Comparison of ENCODE assay signal across 8 mouse cellular contexts in genomic region chr2:30441518-30442497, GRCm38 (mm10). TPM values are rescaled to one million over a fixed set of nuclear protein-coding genes. Genes with fewer than 3 reads are reported as not detected.
DNase-seq lines count a peak whose midpoint lies in the region; ATAC-seq and TF ChIP-seq lines count a peak whose summit lies in the region.

No protein-coding gene starts in this region.

- no peaks in the 10 kb centered on the region for H3K27me3 ChIP-seq in embryonic facial prominence, embryonic 12.5 days
- H3K27me3 ChIP-seq in kidney, adult 2 months (replicated peaks; ENCODE audit: control insufficient read depth, insufficient read depth, low read length), result no peaks in the 10 kb centered on the region
- no peaks in the 10 kb centered on the region for H3K27me3 ChIP-seq in limb, embryonic 13.5 days
- no peaks in the 10 kb centered on the region for H3K27me3 ChIP-seq in midbrain, embryonic 15.5 days (replicated peaks)

- WGBS in embryonic facial prominence, embryonic 12.5 days, result 1% methylated on average over 15 of the region's 15 CpGs
- 7% methylated on average over 15 of the region's 15 CpGs for WGBS in kidney, adult 2 months
- 1% methylated on average over 15 of the region's 15 CpGs for WGBS in limb, embryonic 13.5 days
- 3% methylated on average over 15 of the region's 15 CpGs for whole genome bisulfite sequencing in midbrain, embryonic 15.5 days

- peak overlapping the region; percentile 100 for H3K27ac ChIP-seq in embryonic facial prominence, embryonic 12.5 days
- H3K27ac ChIP-seq in kidney, adult 2 months (ENCODE audit: insufficient read depth, low read depth, low read length), result peak overlapping the region; percentile 97
- H3K27ac ChIP-seq in limb, embryonic 13.5 days, result peak overlapping the region; percentile 99
- peak overlapping the region; percentile 83 for H3K27ac ChIP-seq in midbrain, embryonic 15.5 days

- no peak for TF ChIP-seq CTCF in kidney, adult 2 months (conservative IDR thresholded peaks at IDR 0.05; ENCODE audit: insufficient read depth, insufficient read length, low read depth, low read length)

- peak; percentile 62 for ATAC-seq in embryonic facial prominence, embryonic 12.5 days (ENCODE audit: insufficient number of reproducible peaks, insufficient read depth, low FRiP score, low TSS enrichment)
- ATAC-seq in limb, embryonic 13.5 days (ENCODE audit: low FRiP score, low read depth), result peak; percentile 79
- ATAC-seq in midbrain, embryonic 15.5 days (replicated peaks), result peak; percentile 81

- H3K9me3 ChIP-seq in embryonic facial prominence, embryonic 12.5 days, result no peaks in the 10 kb centered on the region
- H3K9me3 ChIP-seq in limb, embryonic 13.5 days, result no peaks in the 10 kb centered on the region
- H3K9me3 ChIP-seq in midbrain, embryonic 15.5 days, result no peaks in the 10 kb centered on the region

- peak; percentile 47 for TF ChIP-seq POLR2A in kidney, adult 2 months (IDR thresholded peaks at IDR 0.05; ENCODE audit: low read depth, low read length)

- H3K9ac ChIP-seq in embryonic facial prominence, embryonic 12.5 days, result peak overlapping the region; percentile 46
- H3K9ac ChIP-seq in limb, embryonic 13.5 days, result peak overlapping the region; percentile 65
- H3K9ac ChIP-seq in midbrain, embryonic 15.5 days, result peak overlapping the region; percentile 12; the same call in 1 of the 2 replicates

- peaks cover 67% of the 10 kb centered on the region for H3K4me1 ChIP-seq in embryonic facial prominence, embryonic 12.5 days
- H3K4me1 ChIP-seq in kidney, adult 2 months (ENCODE audit: control insufficient read depth, insufficient read depth, low read length), result peaks cover 54% of the 10 kb centered on the region
- H3K4me1 ChIP-seq in limb, embryonic 13.5 days, result peaks cover 74% of the 10 kb centered on the region
- H3K4me1 ChIP-seq in midbrain, embryonic 15.5 days, result peaks cover 37% of the 10 kb centered on the region

- peak overlapping the region; percentile 12 for H3K4me3 ChIP-seq in embryonic facial prominence, embryonic 12.5 days
- peak overlapping the region; percentile 41 for H3K4me3 ChIP-seq in kidney, adult 2 months (ENCODE audit: insufficient read depth, low read depth, low read length)
- peak overlapping the region; percentile 32 for H3K4me3 ChIP-seq in limb, embryonic 13.5 days
- H3K4me3 ChIP-seq in midbrain, embryonic 15.5 days, result no peak overlapping the region

- peaks cover 67% of the 10 kb centered on the region for H3K36me3 ChIP-seq in embryonic facial prominence, embryonic 12.5 days
- no peaks in the 10 kb centered on the region; the same call in 1 of the 2 replicates for H3K36me3 ChIP-seq in kidney, adult 2 months (ENCODE audit: control insufficient read depth, insufficient read depth, low read length)
- peaks cover 70% of the 10 kb centered on the region for H3K36me3 ChIP-seq in limb, embryonic 13.5 days
- H3K36me3 ChIP-seq in midbrain, embryonic 15.5 days (replicated peaks), result peaks cover 14% of the 10 kb centered on the region

- DNase-seq in ovary, adult 18-20 months (ENCODE audit: low spot score), result peak; percentile 66
- no peak for DNase-seq in ovary, postnatal 10 days (ENCODE audit: low spot score)
- peak; percentile 95 for DNase-seq in heart, adult 8-10 months (ENCODE audit: low spot score)
- peak; percentile 92 for DNase-seq in kidney, adult 2 months
- DNase-seq in spleen, postnatal 14 days (ENCODE audit: low spot score in 2 of 2), result peak; percentile 38 to 55

- peak overlapping the region; percentile 49 for H3K4me2 ChIP-seq in embryonic facial prominence, embryonic 12.5 days (replicated peaks)
- H3K4me2 ChIP-seq in limb, embryonic 13.5 days (replicated peaks), result peak overlapping the region; percentile 61
- peak overlapping the region; percentile 24 for H3K4me2 ChIP-seq in midbrain, embryonic 15.5 days

RNA-seq across cellular contexts. Expression of gene Ptpa, which starts 26.0 kb away (rescaled TPM):
- 140 and 145 TPM in 2 replicates for polyA plus RNA-seq in embryonic facial prominence, embryonic 12.5 days (2016; fragmentation: Nextera tagmentation; extraction: Ambion mirVana)
- 100 to 1,000 TPM in 1 of 4 experiments, 10 to 100 TPM in 3; 74.6 to 100 (median 83.0) TPM for total RNA-seq in heart, adult 8-10 months (2022)
- polyA plus RNA-seq in kidney, adult 2 months (2012; rRNA removed), result 132 and 176 TPM in 2 replicates
- polyA plus RNA-seq in limb, embryonic 13.5 days (2015; fragmentation: Nextera tagmentation; extraction: Ambion mirVana), result 144 and 150 TPM in 2 replicates
- polyA plus RNA-seq in midbrain, embryonic 15.5 days (2015; fragmentation: Nextera tagmentation; extraction: Ambion mirVana), result 152 and 155 TPM in 2 replicates

RNA-seq across cellular contexts. Expression of gene Crat, which starts 26.2 kb away (rescaled TPM):
- 23.8 and 26.9 TPM in 2 replicates for polyA plus RNA-seq in embryonic facial prominence, embryonic 12.5 days (2016; fragmentation: Nextera tagmentation; extraction: Ambion mirVana)
- 100 to 1,000 TPM; 490 to 636 (median 559) TPM for total RNA-seq in heart, adult 8-10 months (2022)
- 214 and 254 TPM in 2 replicates for polyA plus RNA-seq in kidney, adult 2 months (2012; rRNA removed)
- polyA plus RNA-seq in limb, embryonic 13.5 days (2015; fragmentation: Nextera tagmentation; extraction: Ambion mirVana), result 28.0 and 31.1 TPM in 2 replicates
- polyA plus RNA-seq in midbrain, embryonic 15.5 days (2015; fragmentation: Nextera tagmentation; extraction: Ambion mirVana), result 22.5 and 23.9 TPM in 2 replicates

RNA-seq across cellular contexts. Expression of gene Ier5l, which starts 32.2 kb away (rescaled TPM):
- polyA plus RNA-seq in embryonic facial prominence, embryonic 12.5 days (2016; fragmentation: Nextera tagmentation; extraction: Ambion mirVana), result 4.2 and 4.5 TPM in 2 replicates
- 1 to 10 TPM; 2.4 to 5.0 (median 4.3) TPM for total RNA-seq in heart, adult 8-10 months (2022)
- polyA plus RNA-seq in kidney, adult 2 months (2012; rRNA removed), result 9.9 and 16.1 TPM in 2 replicates
- polyA plus RNA-seq in limb, embryonic 13.5 days (2015; fragmentation: Nextera tagmentation; extraction: Ambion mirVana), result 2.9 and 3.0 TPM in 2 replicates
- polyA plus RNA-seq in midbrain, embryonic 15.5 days (2015; fragmentation: Nextera tagmentation; extraction: Ambion mirVana), result 2.3 and 2.8 TPM in 2 replicates

RNA-seq across cellular contexts. Expression of gene Dolpp1, which starts 49.8 kb away (rescaled TPM):
- polyA plus RNA-seq in embryonic facial prominence, embryonic 12.5 days (2016; fragmentation: Nextera tagmentation; extraction: Ambion mirVana), result 34.8 and 38.1 TPM in 2 replicates
- total RNA-seq in heart, adult 8-10 months (2022), result 1 to 10 TPM; 5.7 to 9.8 (median 7.9) TPM
- polyA plus RNA-seq in kidney, adult 2 months (2012; rRNA removed), result 30.6 and 36.4 TPM in 2 replicates
- polyA plus RNA-seq in limb, embryonic 13.5 days (2015; fragmentation: Nextera tagmentation; extraction: Ambion mirVana), result 33.1 and 33.5 TPM in 2 replicates
- polyA plus RNA-seq in midbrain, embryonic 15.5 days (2015; fragmentation: Nextera tagmentation; extraction: Ambion mirVana), result 66.8 and 69.9 TPM in 2 replicates

Comparison
In these comparisons a context has a peak if more than half of its experiments do, and no peak if none do; other contexts are left out.
1. H3K9ac ChIP-seq: peak in every context shown above with its lines; median percentile 65 in limb, embryonic 13.5 days; 46 in embryonic facial prominence, embryonic 12.5 days; 12 in midbrain, embryonic 15.5 days.